Mouse (Mus musculus): ENCODE data around the gene Cog1. TPM values are rescaled to one million over a fixed set of nuclear protein-coding genes. Genes with fewer than 3 reads are reported as not detected.

The Cog1 gene
- total RNA-seq, 2 experiments from 2014 or later, result 38.0 to 38.2 TPM

- peak; percentile 89 to 96 for DNase-seq (ENCODE audit: extremely low spot score in 1 of 2, low spot score in 2 of 2)
- intact Hi-C loops (cut with DNase I), result no loop called here
Measured at GRCm38 (mm10) chr11:113683957-113684706, 35.2 kb downstream of the Cog1 start, which contains the start of the genes Fam104a and D11Wsu47e. Fam104a (minus strand) TSS chr11:113684155. D11Wsu47e (plus strand) TSS chr11:113684412.

GRCm38 (mm10) chr11:113684707-113685426, 35.9 kb downstream of the Cog1 start:
- intact Hi-C loops (cut with DNase I), result no loop called here
- no peak for DNase-seq (ENCODE audit: extremely low spot score in 1 of 2, low spot score in 2 of 2)

DNA sequence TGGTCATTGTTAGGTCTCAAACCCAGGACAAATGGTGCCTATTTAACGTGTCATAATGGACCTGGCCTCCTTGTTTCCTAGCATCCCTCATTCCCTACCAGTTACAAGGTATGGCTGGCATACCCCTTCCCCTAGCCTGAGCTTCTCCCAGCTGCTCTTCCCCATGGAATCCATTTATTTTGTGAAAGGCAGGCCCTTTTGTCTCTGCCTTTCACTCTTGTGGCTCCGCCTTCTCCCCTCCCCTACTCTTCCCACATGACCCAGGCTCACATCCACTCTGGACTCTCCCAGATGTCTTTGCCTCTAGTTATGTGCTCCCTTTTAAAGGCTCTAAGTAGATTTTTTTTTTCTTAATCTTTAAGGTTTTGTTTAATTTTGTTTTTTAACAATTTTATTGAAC, 38.1 kb downstream of the Cog1 start:
- no peak for DNase-seq (ENCODE audit: extremely low spot score in 1 of 2, low spot score in 2 of 2)
- intact Hi-C loops (cut with DNase I), result no loop called here

GRCm38 (mm10) chr11:113690506-113690905, 41.5 kb downstream of the Cog1 start:
- no peak for DNase-seq (ENCODE audit: extremely low spot score in 1 of 2, low spot score in 2 of 2)
- intact Hi-C loops (cut with DNase I), result no loop called here

DNA sequence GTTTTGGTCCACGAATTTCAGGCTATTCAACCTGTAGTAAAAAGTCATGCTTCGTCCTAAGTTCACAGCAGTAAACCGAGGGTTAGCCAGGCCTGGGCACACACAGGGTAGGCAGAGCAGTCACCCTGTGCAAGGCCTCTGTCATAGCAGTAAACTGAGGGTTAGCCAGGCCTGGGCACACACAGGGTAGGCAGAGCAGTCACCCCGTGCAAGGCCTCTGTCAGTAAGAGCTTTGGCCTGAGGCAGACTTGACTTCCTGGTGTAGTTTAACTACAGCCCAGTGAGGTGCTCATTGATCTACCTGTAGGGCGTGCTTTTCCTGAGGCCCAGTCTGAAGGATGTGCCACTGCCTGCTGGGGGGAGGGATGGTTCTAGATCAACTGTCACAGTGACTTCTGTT, 42.3 kb downstream of the Cog1 start:
- intact Hi-C loops (cut with DNase I), result no loop called here
- no peak for DNase-seq (ENCODE audit: extremely low spot score in 1 of 2, low spot score in 2 of 2)

DNA sequence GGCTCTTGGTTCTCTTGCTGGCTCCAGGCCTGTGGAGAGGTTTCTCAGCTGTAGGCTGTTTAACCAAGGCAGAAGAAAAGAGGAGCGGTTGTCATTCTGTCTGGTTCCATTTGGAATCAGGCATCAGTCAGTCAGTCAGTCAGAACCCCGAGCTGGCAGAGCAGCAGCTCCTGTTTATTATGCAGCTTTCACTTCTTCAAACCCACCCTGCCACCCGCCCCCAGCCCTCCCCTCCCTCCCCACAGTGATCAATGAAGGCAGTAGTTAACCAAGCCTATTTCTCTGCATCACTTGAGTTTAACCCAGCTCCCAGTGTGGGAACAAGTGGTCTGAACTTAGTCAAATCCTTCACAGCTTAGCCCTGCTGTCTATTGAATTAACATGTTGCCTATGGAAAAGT, 42.9 kb downstream of the Cog1 start:
- peak in 1 of 2 experiments; percentile 2 for DNase-seq (ENCODE audit: extremely low spot score in 1 of 2, low spot score in 2 of 2)
- intact Hi-C loops (cut with DNase I), result no loop called here

DNA sequence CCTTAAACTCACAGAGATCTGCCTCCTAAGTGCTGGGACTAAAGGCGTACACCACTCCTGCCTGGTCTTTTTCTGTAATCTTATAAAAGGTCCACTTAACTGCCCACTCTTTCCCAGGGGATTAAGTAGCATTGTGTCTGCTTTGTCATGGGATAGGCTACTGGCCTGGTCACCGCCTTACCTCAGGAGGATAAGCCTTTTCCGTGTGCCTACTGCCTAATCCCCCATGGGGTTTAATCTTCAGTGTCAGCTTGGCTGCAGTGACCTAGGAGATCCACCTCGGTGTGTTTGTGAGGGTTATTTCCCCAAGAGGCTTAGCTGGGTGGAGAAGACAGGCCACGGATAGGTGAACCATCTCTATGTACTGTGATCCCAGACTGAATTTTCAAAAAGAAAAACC, 48.6 kb downstream of the Cog1 start:
- no peak for DNase-seq (ENCODE audit: extremely low spot score in 1 of 2, low spot score in 2 of 2)
- intact Hi-C loops (cut with DNase I), result no loop called here

DNA sequence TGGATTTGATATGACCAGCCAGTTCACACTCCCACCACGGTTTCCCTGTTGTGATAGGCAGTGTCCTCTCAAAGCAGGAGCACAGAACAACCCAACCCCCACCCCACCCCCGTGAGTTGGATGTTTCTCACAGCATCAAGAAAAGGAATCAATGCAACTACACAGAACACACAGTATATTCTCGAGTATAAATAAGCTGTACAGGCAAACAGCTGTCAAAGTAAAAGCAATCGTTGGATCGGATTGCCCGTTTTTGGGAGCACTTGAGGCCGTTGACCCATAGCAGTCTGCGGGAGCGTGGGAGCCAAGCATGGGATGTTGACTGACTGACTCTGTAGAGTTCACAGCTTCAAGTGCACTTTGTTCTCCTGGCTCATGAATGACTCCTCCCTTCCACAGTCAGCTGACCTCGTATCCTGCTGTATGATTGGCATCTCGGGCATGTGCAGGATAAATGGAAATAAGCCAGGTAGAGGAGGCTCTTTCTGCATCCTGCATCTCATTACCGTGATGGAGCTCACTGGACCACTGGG, 49.1 kb downstream of the Cog1 start:
- intact Hi-C loops (cut with DNase I), result no loop called here
- peak in 1 of 2 experiments; percentile 67 for DNase-seq (ENCODE audit: extremely low spot score in 1 of 2, low spot score in 2 of 2)

DNA sequence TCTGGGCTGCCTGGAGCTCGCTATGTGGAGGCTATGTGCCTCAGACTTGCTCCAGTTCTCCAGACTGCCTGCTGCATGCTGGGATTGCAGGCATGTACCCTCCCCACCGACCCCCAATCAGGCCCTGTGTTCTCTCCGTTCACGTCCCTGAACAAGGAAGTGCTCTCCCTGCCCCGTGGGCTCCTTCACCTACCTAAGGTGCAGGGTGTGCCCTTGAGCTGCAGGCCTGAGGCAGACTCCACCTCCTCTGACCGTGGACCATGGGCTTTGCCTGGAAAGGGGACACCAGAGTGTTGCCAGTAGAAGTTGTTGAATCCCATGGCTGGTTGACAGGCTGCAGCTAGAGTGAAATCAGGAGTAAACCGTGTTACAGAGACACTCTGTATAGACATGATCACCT, 50.7 kb downstream of the Cog1 start:
- no peak for DNase-seq (ENCODE audit: extremely low spot score in 1 of 2, low spot score in 2 of 2)
- intact Hi-C loops (cut with DNase I), result loop anchor here (5.0 to 10.0 kb wide), 2 partner anchors 365 to 938 kb away; partner anchors contain the start of gene Sdk2

- intact Hi-C loops (cut with DNase I), result loop anchor here (1.0 to 10.0 kb wide), 3 partner anchors 108 to 934 kb away; partner anchors contain the start of gene Sdk2
- peak; percentile 72 to 79 for DNase-seq (ENCODE audit: extremely low spot score in 1 of 2, low spot score in 2 of 2)
Measured at GRCm38 (mm10) chr11:113703758-113704157, 54.8 kb downstream of the Cog1 start.

DNA sequence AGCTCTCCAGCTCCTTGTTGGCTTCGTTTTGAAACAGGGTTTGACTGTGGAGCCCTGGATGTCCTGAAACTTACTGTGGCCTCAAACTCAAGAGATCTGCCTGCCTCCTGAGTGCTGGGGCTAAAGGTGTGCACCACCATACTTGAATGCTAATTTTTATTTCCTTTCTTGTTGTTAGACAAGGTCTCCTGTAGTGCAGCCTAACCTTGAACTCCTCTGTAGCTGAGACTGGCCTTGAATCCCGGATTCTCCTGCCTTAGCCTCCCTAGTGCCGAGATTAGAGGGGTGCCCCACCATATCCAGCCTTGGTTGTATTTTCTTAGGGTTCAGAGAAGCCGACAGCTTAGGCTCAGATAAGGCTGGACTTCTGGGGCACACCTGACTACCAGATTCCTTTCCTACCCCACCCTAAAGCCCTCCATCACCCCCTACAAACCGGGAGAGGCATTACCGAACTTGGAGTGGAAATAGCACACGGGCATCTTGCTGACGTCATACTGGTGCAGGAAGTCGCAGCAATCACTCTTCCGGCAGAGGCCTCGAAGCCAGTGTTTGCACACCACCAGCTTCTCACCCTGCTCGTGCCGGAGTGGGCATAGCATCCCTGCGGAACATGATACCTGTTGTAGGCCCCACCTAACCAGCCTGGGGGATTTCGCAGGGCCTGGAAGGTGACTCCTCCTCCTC, 57.1 kb downstream of the Cog1 start:
- no peak for DNase-seq (ENCODE audit: extremely low spot score in 1 of 2, low spot score in 2 of 2)
- intact Hi-C loops (cut with DNase I), result loop anchor here (10.0 kb wide), 1 partner anchor 359 kb away; the partner anchor contains the start of gene Sdk2

- intact Hi-C loops (cut with DNase I), result loop anchor here (10.0 kb wide), 1 partner anchor 356 kb away; the partner anchor contains the start of gene Sdk2
- DNase-seq (ENCODE audit: extremely low spot score in 1 of 2, low spot score in 2 of 2), result no peak
Measured at GRCm38 (mm10) chr11:113708629-113709213, 59.8 kb downstream of the Cog1 start.

DNA sequence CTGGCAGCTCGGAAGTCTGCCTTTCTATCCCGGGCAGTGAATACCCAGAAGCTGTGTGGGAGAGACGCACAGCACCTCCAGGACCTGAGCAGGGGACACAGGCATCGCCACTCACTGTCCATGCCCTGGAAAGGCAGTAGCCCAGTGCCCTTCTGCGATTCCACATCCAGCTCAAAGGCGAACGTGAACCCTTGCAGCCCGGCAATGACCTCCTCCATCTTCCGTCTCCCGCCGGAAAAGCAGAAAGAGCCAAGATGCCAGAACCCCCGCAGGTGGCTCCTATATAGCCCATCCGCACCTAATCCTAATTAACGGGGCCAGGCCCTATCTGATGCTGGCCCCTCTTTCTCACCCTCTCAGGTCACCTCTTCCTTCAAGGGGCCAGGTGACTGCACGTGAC, 60.3 kb downstream of the Cog1 start:
- intact Hi-C loops (cut with DNase I), result loop anchor here (10.0 kb wide), 1 partner anchor 356 kb away; the partner anchor contains the start of gene Sdk2
- DNase-seq (ENCODE audit: extremely low spot score in 1 of 2, low spot score in 2 of 2), result no peak

- DNase-seq (ENCODE audit: extremely low spot score in 1 of 2, low spot score in 2 of 2), result no peak
- intact Hi-C loops (cut with DNase I), result loop anchor here (10.0 kb wide), 1 partner anchor 355 kb away; the partner anchor contains the start of gene Sdk2
Measured at GRCm38 (mm10) chr11:113709731-113710256, 60.8 kb downstream of the Cog1 start, which contains the start of gene Cpsf4l. Cpsf4l (minus strand) TSS chr11:113710017.

- intact Hi-C loops (cut with DNase I), result no loop called here
- DNase-seq (ENCODE audit: extremely low spot score in 1 of 2, low spot score in 2 of 2), result peak in 1 of 2 experiments; percentile 62
Measured at GRCm38 (mm10) chr11:113710257-113710777, 61.3 kb downstream of the Cog1 start.

DNA sequence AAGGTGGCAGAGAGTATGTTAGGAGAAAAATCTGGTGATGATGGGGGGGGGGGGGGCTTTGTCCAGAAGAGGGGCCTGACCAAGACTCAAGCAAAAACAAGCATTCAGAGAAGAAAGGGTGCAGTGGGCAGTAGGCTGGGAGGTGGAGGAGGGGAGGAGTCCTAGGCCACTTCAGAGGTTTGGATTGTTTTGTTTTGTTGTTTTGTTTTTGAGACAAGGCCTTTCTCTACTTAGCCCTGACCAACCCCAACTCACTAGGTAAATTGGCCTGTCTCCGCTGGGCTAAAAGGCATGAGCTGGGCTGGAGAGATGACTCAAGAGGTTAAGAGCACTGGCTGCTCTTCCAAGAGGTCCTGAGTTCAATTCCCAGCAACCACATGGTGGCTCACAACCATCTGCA, 62.1 kb downstream of the Cog1 start:
- no peak for DNase-seq (ENCODE audit: extremely low spot score in 1 of 2, low spot score in 2 of 2)
- intact Hi-C loops (cut with DNase I), result no loop called here

DNA sequence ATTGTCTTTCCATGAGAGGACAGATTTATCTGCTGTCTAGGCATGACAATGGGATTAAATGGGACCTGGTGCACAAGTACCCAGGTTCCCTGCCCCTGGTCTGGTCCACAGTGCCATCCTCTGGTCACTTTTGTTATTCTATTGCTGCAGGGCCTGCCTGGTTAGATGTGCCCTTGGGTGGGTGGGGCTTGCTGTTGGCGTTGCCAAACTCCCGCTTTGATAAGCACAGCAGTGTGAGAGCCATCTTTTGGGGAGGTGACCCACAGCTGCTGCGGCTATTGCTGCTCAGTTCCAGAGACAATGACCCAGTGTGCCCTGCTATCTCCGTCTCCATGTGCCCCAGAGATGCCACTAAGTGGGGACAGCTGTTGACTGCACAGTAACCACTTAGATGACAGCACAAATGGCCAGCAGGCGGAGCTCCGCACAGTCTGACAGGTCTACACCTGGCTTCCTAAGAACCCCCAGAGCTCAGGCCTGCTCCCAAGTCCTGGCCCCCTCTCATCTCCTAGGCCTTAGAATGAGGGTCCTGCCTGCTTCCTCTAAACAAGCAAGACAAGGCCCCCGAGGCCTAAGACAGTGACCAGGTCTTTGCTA, 66.2 kb downstream of the Cog1 start:
- intact Hi-C loops (cut with DNase I), result no loop called here

DNA sequence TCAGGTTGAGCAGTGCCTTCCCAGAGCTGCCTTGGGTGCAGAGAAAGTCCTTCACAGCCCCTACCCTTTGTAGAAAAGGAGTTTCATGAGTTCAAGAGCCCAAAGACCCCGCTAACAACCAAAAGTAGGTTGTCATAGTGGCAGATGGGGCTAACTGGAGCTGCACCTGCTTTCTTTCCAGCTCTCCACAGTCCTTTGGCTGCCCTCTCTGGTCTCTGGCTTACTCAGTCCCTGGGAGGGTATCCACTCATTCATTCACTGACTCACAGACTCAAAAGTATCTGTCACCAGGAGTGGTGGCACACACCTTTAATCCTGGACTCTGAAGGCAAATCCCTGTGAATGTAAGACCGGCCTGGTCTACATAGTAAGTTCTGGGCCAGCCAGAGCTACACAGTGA, 67.2 kb downstream of the Cog1 start:
- DNase-seq (ENCODE audit: extremely low spot score in 1 of 2, low spot score in 2 of 2), result no peak
- intact Hi-C loops (cut with DNase I), result no loop called here

More for the DNA sequence above, 66.2 kb downstream of the Cog1 start:
- no peak for DNase-seq (ENCODE audit: extremely low spot score in 1 of 2, low spot score in 2 of 2)

All from left cerebral cortex, postnatal 10 days (tissue).